Mouse (Mus musculus): ENCODE data around the gene Extl2. TPM values are rescaled to one million over a fixed set of nuclear protein-coding genes. Genes with fewer than 3 reads are reported as not detected.

The Extl2 gene
- polyA plus RNA-seq, 1 experiment from 2014 or later: 13.1 TPM

- WGBS (ENCODE audit: missing documents): 4% methylated on average over 9 of the region's 9 CpGs
- Histone ChIP-seq H3K27ac (peak overlapping the region; percentile 41), H3K4me3 (ENCODE audit: inconsistent target) (no peak overlapping the region), H3K36me3 (ENCODE audit: inconsistent target) (peaks cover 67% of the 10 kb centered on the region), H3K79me2 (ENCODE audit: inconsistent target) (no peaks in the 10 kb centered on the region)
Observed at GRCm38 (mm10) chr3:115985183-115985892, 21.9 kb upstream of the Extl2 start.

GRCm38 (mm10) chr3:115992103-115992502 is 15.2 kb upstream of the Extl2 start:
- 18% methylated on average over 4 of the region's 4 CpGs for WGBS (ENCODE audit: missing documents)
- Histone ChIP-seq H3K36me3 (ENCODE audit: inconsistent target) (peaks cover 28% of the 10 kb centered on the region), H3K27ac (no peak overlapping the region)

DNA sequence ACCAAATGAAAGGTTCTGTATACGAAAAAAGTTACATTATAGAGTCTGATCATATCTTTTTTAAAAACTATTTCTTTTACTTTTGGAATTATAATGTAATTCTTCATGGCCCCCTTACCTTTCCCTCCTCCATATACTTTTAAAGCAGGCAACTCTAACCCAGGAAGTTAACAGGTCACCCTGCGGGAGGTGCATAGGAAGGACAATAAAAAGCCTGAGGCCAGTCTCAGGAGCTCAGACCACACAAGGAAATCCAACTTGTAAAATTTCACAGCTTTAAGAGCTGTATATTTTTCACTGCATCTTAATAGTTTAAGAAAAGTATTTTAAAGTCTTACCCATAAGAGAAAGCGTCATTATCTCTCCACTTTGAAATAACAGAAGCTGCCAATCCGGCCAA is 14.7 kb upstream of the Extl2 start:
- Histone ChIP-seq H3K36me3 (ENCODE audit: inconsistent target) (peaks cover 26% of the 10 kb centered on the region), H3K4me3 (ENCODE audit: inconsistent target) (no peak overlapping the region), H3K27ac (no peak overlapping the region), H3K79me2 (ENCODE audit: inconsistent target) (peaks cover 69% of the 10 kb centered on the region)
- 78% methylated on average over 4 of the region's 4 CpGs for WGBS (ENCODE audit: missing documents)

More at GRCm38 (mm10) chr3:115992103-115992502, 15.2 kb upstream of the Extl2 start:
- Histone ChIP-seq H3K4me3 (ENCODE audit: inconsistent target) (no peak overlapping the region), H3K79me2 (ENCODE audit: inconsistent target) (peaks cover 64% of the 10 kb centered on the region)

GRCm38 (mm10) chr3:115993025-115993424 is 14.2 kb upstream of the Extl2 start:
- Histone ChIP-seq H3K4me3 (ENCODE audit: inconsistent target) (no peak overlapping the region), H3K27ac (no peak overlapping the region), H3K79me2 (ENCODE audit: inconsistent target) (peaks cover 73% of the 10 kb centered on the region), H3K36me3 (ENCODE audit: inconsistent target) (peaks cover 27% of the 10 kb centered on the region)
- WGBS (ENCODE audit: missing documents): 95% methylated on average over 10 of the region's 10 CpGs

DNA sequence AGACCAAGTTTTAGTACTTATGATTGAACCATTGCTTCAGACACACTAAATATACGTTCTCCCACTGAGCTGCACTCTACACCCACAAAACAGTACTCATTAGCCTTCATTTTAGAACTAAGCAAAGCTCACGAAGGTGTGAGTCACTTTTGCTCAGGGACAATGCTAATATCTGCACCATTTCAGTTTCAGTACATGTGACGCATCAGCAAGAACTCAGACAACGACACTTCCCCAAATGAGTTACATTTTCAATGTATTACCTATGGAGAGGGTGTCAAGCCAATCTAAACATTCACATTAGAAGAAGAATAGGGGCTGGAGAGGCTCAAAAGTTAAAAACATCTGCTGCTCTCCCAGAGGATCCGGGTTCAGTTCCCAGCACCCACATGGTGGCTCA is 10.3 kb upstream of the Extl2 start:
- peaks cover 98% of the 10 kb centered on the region for H3K79me2 ChIP-seq (ENCODE audit: inconsistent target)
- no peak overlapping the region for H3K4me3 ChIP-seq (ENCODE audit: inconsistent target)
- H3K27ac ChIP-seq: no peak overlapping the region
- H3K36me3 ChIP-seq (ENCODE audit: inconsistent target): peaks cover 40% of the 10 kb centered on the region; the same call in 1 of the 2 replicates
- WGBS (ENCODE audit: missing documents): 77% methylated on average over 5 of the region's 5 CpGs

GRCm38 (mm10) chr3:116006284-116006977 is 831 bp upstream of the Extl2 start:
- peak overlapping the region; percentile 79 for H3K27ac ChIP-seq
- 6% methylated on average over 12 of the region's 12 CpGs for WGBS (ENCODE audit: missing documents)
- peaks cover 69% of the 10 kb centered on the region for H3K79me2 ChIP-seq (ENCODE audit: inconsistent target)
- H3K36me3 ChIP-seq (ENCODE audit: inconsistent target): peaks cover 22% of the 10 kb centered on the region; the same call in 1 of the 2 replicates
- peak overlapping the region; percentile 100 for H3K4me3 ChIP-seq (ENCODE audit: inconsistent target)

GRCm38 (mm10) chr3:116007941-116008440 is 729 bp downstream of the Extl2 start:
- peak overlapping the region; percentile 100 for H3K4me3 ChIP-seq (ENCODE audit: inconsistent target)
- peaks cover 8% of the 10 kb centered on the region; the same call in 1 of the 2 replicates for H3K36me3 ChIP-seq (ENCODE audit: inconsistent target)
- WGBS (ENCODE audit: missing documents): under 1% methylated on average over 11 of the region's 12 CpGs
- peak overlapping the region; percentile 69 for H3K27ac ChIP-seq
- H3K79me2 ChIP-seq (ENCODE audit: inconsistent target): peaks cover 53% of the 10 kb centered on the region

- peaks cover 35% of the 10 kb centered on the region for H3K79me2 ChIP-seq (ENCODE audit: inconsistent target)
- 96% methylated on average over 17 of the region's 17 CpGs for WGBS (ENCODE audit: missing documents)
- no peak overlapping the region for H3K4me3 ChIP-seq (ENCODE audit: inconsistent target)
- no peak overlapping the region for H3K27ac ChIP-seq
- no peaks in the 10 kb centered on the region for H3K36me3 ChIP-seq (ENCODE audit: inconsistent target)
Observed at GRCm38 (mm10) chr3:116009622-116010344, 2.5 kb downstream of the Extl2 start.

DNA sequence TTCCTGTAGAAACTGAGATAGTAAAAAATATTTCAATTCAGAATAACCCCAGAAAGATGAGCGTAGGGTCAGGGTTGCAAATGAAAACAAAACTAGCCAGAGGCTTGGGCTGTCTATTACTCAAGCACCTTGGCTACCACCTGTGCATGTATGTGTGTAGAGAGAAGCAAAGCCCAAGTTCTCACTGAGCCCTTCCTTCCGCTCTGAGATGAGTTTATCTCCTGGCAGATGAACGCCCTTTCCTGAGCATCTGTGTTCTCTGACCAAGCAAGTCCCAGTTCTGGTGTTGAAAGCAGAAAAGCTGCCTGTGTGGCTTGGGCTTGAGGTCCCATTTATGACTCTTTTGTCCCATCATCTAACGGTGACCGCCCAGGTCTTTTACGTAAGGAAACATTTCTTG is 7.6 kb downstream of the Extl2 start:
- WGBS (ENCODE audit: missing documents): 90% methylated on average over 6 of the region's 6 CpGs
- Histone ChIP-seq H3K27ac (no peak overlapping the region), H3K36me3 (ENCODE audit: inconsistent target) (no peaks in the 10 kb centered on the region), H3K79me2 (ENCODE audit: inconsistent target) (no peaks in the 10 kb centered on the region), H3K4me3 (ENCODE audit: inconsistent target) (no peak overlapping the region)

GRCm38 (mm10) chr3:116016116-116016515 is 8.9 kb downstream of the Extl2 start:
- Histone ChIP-seq H3K27ac (no peak overlapping the region), H3K79me2 (ENCODE audit: inconsistent target) (no peaks in the 10 kb centered on the region), H3K36me3 (ENCODE audit: inconsistent target) (no peaks in the 10 kb centered on the region), H3K4me3 (ENCODE audit: inconsistent target) (no peak overlapping the region)
- WGBS (ENCODE audit: missing documents): 97% methylated on average over 13 of the region's 13 CpGs

DNA sequence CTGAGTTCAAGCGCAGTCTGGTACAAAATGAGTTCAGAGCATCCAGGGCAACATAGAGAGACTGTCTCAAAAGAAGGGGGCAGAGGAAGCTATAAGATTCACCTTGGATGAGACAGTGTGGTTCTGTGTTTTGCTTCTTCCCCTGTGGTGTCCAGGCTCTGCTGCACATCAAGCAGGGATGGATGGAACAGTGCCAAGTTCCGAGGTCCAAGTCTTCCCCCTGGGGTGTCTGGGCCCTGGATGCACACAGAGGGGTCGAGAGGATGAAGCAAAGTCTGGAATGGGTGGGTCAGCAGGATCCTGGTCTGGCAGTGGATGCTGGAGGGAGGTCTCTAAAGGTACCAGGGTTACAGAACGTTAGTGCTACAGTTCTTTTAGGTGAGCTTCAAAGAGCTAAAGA is 11.3 kb downstream of the Extl2 start:
- H3K36me3 ChIP-seq (ENCODE audit: inconsistent target): no peaks in the 10 kb centered on the region
- WGBS (ENCODE audit: missing documents): 89% methylated on average over 4 of the region's 4 CpGs

DNA sequence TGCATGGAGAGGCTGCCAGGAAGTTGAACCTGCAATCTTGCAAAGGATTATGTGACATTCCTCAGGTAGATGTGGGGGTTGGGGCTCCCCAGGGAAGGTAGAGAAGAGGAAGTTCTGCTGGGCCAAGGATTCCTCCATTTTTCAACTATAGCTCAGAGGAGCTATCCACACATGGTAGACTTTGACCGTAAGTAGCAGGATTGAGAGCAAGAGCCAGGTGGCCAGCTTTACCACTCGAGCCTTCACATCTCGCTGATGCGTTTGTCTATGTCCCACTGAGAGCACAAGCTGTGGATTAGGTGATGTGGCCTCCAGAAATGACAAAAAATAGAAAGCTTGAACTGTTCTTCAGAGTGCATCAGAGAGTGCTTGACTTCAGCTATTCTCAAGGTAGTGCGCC is 11.9 kb downstream of the Extl2 start:
- no peaks in the 10 kb centered on the region for H3K79me2 ChIP-seq (ENCODE audit: inconsistent target)
- H3K4me3 ChIP-seq (ENCODE audit: inconsistent target): no peak overlapping the region
- H3K27ac ChIP-seq: no peak overlapping the region
- 93% methylated on average over 5 of the region's 5 CpGs for WGBS (ENCODE audit: missing documents)
- no peaks in the 10 kb centered on the region for H3K36me3 ChIP-seq (ENCODE audit: inconsistent target)

More for the DNA sequence above, 11.3 kb downstream of the Extl2 start:
- Histone ChIP-seq H3K4me3 (ENCODE audit: inconsistent target) (no peak overlapping the region), H3K27ac (no peak overlapping the region), H3K79me2 (ENCODE audit: inconsistent target) (no peaks in the 10 kb centered on the region)

DNA sequence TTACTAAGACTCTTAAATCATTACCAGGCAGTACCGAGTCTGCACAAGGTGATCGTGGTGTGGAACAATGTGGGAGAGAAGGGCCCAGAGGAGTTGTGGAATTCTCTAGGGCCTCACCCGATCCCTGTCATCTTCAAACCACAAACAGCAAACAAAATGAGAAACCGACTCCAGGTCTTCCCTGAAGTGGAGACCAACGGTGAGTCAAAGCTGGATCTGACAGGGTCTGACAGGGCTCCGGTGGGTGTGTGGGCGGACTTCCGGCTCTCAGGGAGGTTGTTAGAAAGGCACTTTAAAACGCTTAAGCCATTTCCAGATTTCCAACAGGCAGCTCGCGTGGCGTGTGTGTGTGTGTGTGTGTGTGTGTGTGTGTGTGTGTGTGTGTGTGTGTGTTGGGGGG is 17.0 kb downstream of the Extl2 start:
- WGBS (ENCODE audit: missing documents): 92% methylated on average over 10 of the region's 12 CpGs
- Histone ChIP-seq H3K79me2 (ENCODE audit: inconsistent target) (no peaks in the 10 kb centered on the region), H3K27ac (no peak overlapping the region), H3K36me3 (ENCODE audit: inconsistent target) (peaks cover 12% of the 10 kb centered on the region; the same call in 1 of the 2 replicates), H3K4me3 (ENCODE audit: inconsistent target) (no peak overlapping the region)

DNA sequence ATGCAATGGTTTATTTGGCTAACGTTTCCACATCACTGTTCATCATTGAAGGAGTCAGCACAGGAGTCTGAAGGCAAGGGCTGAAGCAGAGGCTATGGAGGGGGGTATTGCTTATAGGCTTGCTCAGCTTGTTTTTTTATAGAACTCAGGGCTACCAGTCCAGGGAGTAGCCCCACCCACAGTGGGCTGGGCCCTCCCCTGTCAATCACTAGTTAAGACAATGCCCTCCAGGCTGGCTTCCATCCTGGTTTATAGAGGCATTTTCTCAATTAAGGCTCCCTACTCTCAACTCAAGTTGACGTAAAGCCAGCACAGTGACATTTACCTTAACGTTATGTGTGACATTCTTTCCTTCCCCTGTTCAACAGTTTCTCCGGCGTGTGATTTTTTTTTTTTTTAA is 17.4 kb downstream of the Extl2 start:
- Histone ChIP-seq H3K4me3 (ENCODE audit: inconsistent target) (no peak overlapping the region), H3K36me3 (ENCODE audit: inconsistent target) (peaks cover 12% of the 10 kb centered on the region; the same call in 1 of the 2 replicates), H3K79me2 (ENCODE audit: inconsistent target) (no peaks in the 10 kb centered on the region), H3K27ac (no peak overlapping the region)
- 92% methylated on average over 5 of the region's 5 CpGs for WGBS (ENCODE audit: missing documents)
